Mouse (Mus musculus): ENCODE measurements around the gene Zc3h7a. TPM values are rescaled to one million over a fixed set of nuclear protein-coding genes. Genes with fewer than 3 reads are reported as not detected.
A peak's percentile ranks its signal among the peaks of the same experiment; 100 is the strongest.

The Zc3h7a gene
- total RNA-seq, 2 experiments from 2014 or later, result 67.0 to 75.5 TPM

DNA sequence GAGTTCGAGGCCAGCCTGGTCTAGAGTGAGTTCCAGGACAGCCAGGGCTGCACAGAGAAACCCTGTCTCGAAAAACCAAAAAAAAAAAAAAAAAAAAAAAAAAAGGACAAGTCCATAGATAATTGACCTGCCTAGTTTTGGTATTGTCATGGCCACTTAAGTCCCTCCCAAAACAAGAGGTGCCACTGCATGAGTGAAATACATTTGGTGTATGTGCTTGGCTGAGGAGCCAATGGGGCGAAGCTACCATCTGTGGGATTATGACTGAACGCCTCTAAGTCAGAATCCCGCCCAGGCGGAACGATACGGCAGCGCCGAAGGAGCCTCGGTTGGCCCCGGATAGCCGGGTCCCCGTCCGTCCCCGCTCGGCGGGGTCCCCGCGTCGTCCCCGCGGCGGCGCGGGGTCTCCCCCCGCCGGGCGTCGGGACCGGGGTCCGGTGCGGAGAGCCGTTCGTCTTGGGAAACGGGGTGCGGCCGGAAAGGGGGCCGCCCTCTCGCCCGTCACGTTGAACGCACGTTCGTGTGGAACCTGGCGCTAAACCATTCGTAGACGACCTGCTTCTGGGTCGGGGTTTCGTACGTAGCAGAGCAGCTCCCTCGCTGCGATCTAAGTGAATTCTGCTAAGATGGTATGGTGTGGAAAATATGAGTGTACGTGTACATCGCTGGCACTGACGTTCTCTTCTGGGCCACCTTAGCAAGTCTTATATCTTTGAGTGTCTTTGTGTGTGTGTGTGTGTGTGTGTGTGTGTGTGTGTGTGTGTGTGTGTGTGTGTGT, 32.3 kb downstream of the Zc3h7a start:
- DNase-seq, result peak; percentile 97 to 99

GRCm38 (mm10) chr16:11134348-11135344, 41.5 kb downstream of the Zc3h7a start, which contains the start of gene Txndc11:
Gene Txndc11, minus strand, starts transcription at chr16:11134650.
- peak; percentile 100 for DNase-seq

DNA sequence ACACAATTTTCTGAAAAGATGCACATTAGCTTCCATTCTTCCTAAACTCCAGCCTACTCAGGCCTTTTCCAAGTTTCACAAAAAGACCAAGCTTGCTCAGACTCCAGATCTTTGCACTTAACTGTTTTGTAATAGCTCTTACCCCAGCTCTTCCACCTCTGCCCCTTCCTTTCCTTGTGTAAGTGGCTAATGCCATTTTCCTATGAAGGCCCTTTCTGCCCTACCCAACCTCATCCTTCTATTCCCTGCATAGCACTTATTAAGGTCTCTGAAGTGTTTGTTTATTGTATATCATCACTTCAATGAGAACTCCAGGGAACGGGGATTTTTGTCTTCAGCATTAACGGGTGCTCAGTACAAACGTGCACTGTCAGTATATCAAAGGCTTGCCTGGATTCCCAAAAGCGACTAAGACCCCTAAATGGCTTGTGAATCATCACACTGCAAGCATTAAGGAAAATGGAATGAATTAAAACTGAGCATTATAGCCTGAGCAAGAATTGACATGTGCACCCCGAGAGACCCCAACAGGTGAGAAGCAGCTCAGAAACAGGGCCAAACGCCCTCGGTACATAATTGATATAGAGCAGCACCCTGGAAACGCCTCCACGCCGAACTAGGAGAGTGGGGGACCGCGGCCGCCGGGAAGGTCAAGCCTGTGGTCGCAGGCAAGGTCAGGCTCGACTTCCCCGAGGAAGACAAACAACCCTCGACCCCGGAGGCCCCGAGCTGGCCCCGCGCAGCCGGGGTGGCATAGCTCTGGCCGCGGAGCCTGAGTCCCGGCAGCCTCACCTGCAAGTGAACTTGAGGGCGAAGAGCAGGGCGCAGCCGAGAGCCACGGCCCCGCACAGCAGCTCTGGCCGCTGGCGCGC, 42.5 kb downstream of the Zc3h7a start:
- no peak for DNase-seq

- no peak for DNase-seq
Observed at GRCm38 (mm10) chr16:11132839-11133238, 43.4 kb downstream of the Zc3h7a start.

- no peak for DNase-seq
Observed at GRCm38 (mm10) chr16:11128301-11128700, 47.9 kb downstream of the Zc3h7a start.

- DNase-seq, result no peak
Observed at GRCm38 (mm10) chr16:11125371-11125770, 50.8 kb downstream of the Zc3h7a start.

DNA sequence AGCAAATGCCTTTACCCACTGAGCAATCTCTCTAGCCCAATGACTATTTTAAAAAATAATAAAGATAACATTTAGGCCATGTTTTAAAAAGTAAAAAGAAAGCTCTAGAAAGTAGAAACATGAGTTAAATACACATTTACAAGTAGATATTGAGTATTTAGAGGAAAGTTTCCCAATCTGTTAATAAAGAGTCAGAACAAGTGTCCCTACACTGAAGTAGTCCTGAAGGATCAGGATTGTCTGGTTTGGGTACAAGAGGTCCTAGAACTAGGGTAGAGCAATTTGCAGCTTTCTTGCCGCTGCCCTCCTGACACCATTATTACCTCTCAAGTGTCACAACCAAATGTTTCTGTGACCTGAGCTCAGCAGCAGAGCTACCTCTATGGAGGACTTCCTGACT, 52.1 kb downstream of the Zc3h7a start:
- DNase-seq, result no peak

- no peak for DNase-seq
Observed at GRCm38 (mm10) chr16:11122625-11123024, 53.6 kb downstream of the Zc3h7a start.

DNA sequence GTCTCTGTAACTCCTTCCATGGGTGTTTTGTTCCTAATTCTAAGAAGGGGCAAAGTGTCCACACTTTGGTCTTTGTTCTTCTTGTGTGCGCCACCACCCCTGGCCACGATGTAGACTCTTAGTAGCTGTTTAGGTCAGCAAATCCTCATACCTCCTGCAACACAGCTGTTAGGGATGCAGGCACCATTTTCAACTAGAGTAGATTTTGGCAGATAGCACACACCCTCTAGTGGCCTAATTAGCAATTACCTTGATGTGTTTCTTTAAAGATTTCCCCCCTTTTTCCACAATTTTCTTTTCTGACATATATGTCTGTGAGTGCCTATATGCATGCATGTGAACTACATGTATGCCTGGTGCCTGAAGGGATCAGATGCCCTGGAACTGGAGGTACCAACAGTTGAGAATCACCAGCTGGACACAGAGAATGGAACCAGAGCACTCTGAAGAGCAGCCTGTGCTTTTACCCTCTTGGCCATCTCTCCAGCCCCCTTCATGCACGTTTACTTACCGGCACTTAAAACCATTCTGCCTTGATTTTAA, 66.9 kb downstream of the Zc3h7a start:
- DNase-seq, result no peak

- DNase-seq, result no peak
Observed at GRCm38 (mm10) chr16:11104905-11105304, 71.3 kb downstream of the Zc3h7a start.

GRCm38 (mm10) chr16:11097301-11097700, 78.9 kb downstream of the Zc3h7a start:
- DNase-seq, result no peak

DNA sequence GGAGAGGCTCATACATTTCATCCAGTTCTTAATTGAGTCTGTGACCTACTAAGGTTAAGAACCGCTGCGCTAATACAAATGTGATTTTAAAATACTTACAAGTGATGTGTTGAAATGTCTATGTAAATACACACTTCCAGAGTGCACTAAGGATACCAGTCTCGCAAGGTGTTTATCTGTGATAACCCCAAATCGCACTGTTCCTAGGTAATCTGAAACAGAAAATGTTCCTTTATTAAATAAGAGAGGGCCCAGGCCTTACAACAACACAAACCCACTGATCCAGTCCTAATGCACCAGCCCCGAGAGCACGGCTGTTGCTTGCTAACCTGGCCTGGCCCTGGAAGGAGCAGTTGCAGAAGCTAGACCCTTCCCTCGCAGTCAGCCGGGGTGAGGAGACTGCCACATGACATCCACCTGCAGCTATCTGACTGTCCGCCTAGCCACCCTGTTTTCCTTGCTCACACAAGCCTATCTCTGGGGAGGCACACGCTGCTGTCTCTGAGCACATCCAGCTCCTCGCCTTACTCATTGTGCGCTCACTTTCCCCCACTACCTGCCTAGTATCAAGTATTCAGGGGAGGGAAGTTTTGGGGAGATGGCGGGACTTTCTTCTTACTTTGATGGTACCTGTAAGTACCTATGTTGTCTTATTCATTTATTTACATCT, 82.3 kb downstream of the Zc3h7a start:
- DNase-seq, result no peak

DNA sequence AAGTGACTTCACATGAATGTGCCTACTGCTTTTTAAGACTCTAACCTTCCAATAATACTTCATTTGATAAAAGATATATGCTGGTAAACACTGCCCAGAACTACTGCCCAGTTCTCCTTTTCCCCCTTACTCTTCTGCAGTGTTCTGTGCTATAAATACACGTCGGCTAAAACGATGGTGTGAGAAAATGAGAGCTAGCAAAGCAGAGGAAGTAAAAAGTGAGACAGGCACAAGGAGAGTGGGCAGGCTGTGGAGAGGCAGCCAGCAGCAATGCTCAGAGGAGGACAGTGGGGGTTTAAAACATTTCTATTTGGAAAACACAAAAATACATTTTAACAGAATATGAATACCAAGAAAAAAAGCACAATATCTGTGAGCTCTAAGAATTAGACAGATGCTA, 83.7 kb downstream of the Zc3h7a start:
- DNase-seq, result no peak

GRCm38 (mm10) chr16:11092061-11092460, 84.1 kb downstream of the Zc3h7a start:
- DNase-seq, result peak; percentile 25 to 37

DNA sequence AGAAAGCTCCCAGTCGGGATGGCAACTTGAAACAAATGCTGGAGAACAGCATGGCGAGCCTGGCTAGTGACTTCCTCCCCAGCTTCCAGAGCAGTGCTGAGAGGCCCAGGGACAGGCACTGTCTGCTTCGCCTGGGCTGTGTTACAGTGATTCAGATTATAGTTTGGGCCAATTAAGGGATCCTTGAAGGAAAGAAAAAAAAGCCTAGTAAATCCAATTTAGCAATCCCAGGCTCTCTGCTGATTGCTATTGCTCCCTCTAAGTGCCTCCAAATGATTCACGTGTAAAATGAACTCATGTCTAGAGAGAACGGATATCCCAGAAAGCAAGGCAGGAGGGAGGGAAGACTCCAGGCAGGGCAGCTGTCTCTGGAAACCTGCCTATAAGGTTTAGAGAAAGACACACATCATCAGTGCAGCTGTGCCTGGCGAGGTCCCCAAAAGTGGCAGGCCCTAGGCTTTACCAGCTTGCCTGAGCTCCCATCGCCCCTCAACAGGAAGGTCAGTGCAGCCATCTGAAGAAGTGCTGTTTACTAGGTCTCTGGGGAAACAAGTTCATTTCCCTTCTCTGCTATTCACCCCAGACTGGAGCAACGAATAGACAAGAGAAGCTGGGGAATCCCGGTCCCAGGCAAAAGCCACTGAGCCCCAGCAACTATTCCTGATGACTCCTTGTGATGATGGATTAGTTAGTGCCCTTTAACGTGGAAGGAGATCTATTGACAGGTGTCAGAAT, 85.2 kb downstream of the Zc3h7a start:
- DNase-seq, result no peak

DNA sequence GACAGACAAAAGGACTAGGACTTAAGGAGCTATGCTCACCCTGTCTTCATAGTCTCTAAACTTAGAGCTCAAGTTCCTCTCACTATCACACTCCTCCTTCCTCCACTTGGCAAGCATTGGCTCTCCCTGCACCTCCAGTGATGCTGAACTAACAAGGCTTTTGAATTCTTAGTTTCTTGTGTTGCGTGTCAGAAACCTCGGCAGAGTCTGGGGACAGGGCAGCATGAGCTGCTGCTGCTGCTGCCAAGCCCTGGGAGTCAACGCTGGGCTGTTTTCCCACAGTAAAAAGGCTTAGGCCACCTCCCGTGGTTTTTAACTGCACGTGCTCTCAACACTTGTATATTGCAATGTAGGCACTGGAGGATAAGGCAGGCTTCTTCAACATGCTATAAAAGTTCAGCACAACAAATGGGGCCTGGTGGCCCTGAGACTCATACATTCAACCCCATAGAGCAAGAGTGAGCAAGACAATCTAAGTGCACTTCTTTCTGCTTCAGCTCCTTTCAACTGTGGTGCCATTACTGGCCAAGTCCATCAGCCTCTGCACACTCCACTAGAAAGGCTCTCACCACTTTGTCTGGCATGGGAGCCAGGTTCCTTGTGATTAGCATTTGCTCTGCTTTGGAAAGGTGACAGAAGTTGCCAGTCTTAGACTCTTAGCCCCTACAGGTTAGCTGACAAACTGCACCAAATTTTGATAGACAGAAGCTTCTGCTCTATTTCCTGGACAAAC, 89.2 kb downstream of the Zc3h7a start:
- DNase-seq, result no peak

All from adrenal gland, postnatal 36 days (tissue).